Mouse (Mus musculus) midbrain, embryonic 14.5 days (tissue): ENCODE measurements around the gene Mbnl2. TPM values are rescaled to one million over a fixed set of nuclear protein-coding genes. Genes with fewer than 3 reads are reported as not detected.

Experiments
- ATAC-seq: fragments of 200-750 bp; cut with Nextera tagmentation; 2 replicates; pipeline ENCODE4 v1.8.0; 2017; ENCODE audit warnings: moderate number of reproducible peaks, moderate library complexity; ENCODE audit not compliant: low FRiP score, low TSS enrichment
- DNase-seq: peaks from one replicate; pipeline ENCODE4 v3.0.0-alpha.2; 2015
- H3K27ac ChIP-seq: fragments of 300-500 bp; sonication (generic); replicated peaks from 2 replicates; pipeline ENCODE4 v1.5.1; 2014; ENCODE audit warnings: mild to moderate bottlenecking, low read depth, low read length, moderate library complexity
- H3K27me3 ChIP-seq: fragments of 300-500 bp; sonication (generic); 2 replicates; pipeline ENCODE4 v1.6.1; 2014; ENCODE audit warnings: low read length, control low read depth, mixed read lengths; ENCODE audit not compliant: control insufficient read depth, insufficient read depth
- H3K36me3 ChIP-seq: fragments of 300-500 bp; sonication (generic); 2 replicates; pipeline ENCODE4 v1.6.1; 2014; ENCODE audit warnings: low read length, control low read depth; ENCODE audit not compliant: control insufficient read depth, insufficient read depth
- H3K4me1 ChIP-seq: fragments of 300-500 bp; sonication (generic); 2 replicates; pipeline ENCODE4 v1.6.1; 2014; ENCODE audit warnings: mild to moderate bottlenecking, antibody characterized with exemption, low read length, control low read depth; ENCODE audit not compliant: control insufficient read depth, insufficient read depth
- H3K4me2 ChIP-seq: fragments of 300-500 bp; sonication (generic); 2 replicates; pipeline ENCODE4 v1.6.1; 2014; ENCODE audit warnings: mild to moderate bottlenecking, low read length, moderate library complexity
- H3K4me3 ChIP-seq: fragments of 300-500 bp; sonication (generic); replicated peaks from 2 replicates; pipeline ENCODE4 v1.5.1; 2014; ENCODE audit warnings: low read depth, low read length
- H3K9ac ChIP-seq: fragments of 300-500 bp; sonication (generic); replicated peaks from 2 replicates; pipeline ENCODE4 v1.6.1; 2014; ENCODE audit warnings: mild to moderate bottlenecking, low read length, moderate library complexity
- H3K9me3 ChIP-seq: fragments of 300-500 bp; sonication (generic); 2 replicates; pipeline ENCODE4 v1.6.1; 2016; ENCODE audit warnings: low read length, control low read depth, mixed read lengths; ENCODE audit not compliant: control insufficient read depth
- WGBS: fragments of 180-500 bp; shearing (Covaris S2); extraction: QIAGEN DNeasy Blood & Tissue Kit; methylation state at CpG from one replicate; pipeline ENCODE4 v1.1.7; 2014; 5-methylcytosine and 5-hydroxymethylcytosine counted together
- polyA plus RNA-seq: library from polyadenylated mRNA; unstranded; fragments of >200 nt; fragmentation: Nextera tagmentation; extraction: Ambion mirVana; gene quantifications from 2 replicates; pipeline ENCODE4 v1.2.1, GENCODE M21; 2014

Mbnl2 gene
- polyA plus RNA-seq, 1 experiment from 2014 or later = 22.5 TPM

- WGBS = 91% methylated on average over 10 of the region's 10 CpGs
- Histone ChIP-seq H3K9me3 (no peaks in the 10 kb centered on the region), H3K27ac (no peak overlapping the region), H3K4me2 (no peak overlapping the region), H3K4me1 (peaks cover 9% of the 10 kb centered on the region; the same call in 1 of the 2 replicates), H3K27me3 (no peaks in the 10 kb centered on the region), H3K9ac (no peak overlapping the region), H3K36me3 (no peaks in the 10 kb centered on the region), H3K4me3 (no peak overlapping the region)
- DNase-seq = no peak
- no peak for ATAC-seq
These were observed 114.9 kb downstream of the Mbnl2 start for GRCm38 (mm10) chr14:120390231-120390944.

GRCm38 (mm10) chr14:120391701-120392100 lies 116.2 kb downstream of the Mbnl2 start:
- Histone ChIP-seq H3K9me3 (no peaks in the 10 kb centered on the region), H3K4me1 (peaks cover 9% of the 10 kb centered on the region; the same call in 1 of the 2 replicates), H3K27ac (no peak overlapping the region), H3K27me3 (no peaks in the 10 kb centered on the region), H3K4me3 (no peak overlapping the region), H3K9ac (no peak overlapping the region), H3K4me2 (no peak overlapping the region), H3K36me3 (no peaks in the 10 kb centered on the region)
- no peak for ATAC-seq
- WGBS = 57% methylated on average over 10 of the region's 10 CpGs
- DNase-seq = peak; percentile 31

- H3K4me1 ChIP-seq = peaks cover 9% of the 10 kb centered on the region; the same call in 1 of the 2 replicates
- H3K27me3 ChIP-seq = no peaks in the 10 kb centered on the region
- no peaks in the 10 kb centered on the region for H3K36me3 ChIP-seq
- H3K27ac ChIP-seq = no peak overlapping the region
- H3K4me2 ChIP-seq = no peak overlapping the region
- WGBS = 89% methylated on average over 9 of the region's 9 CpGs
- no peak for DNase-seq
- H3K4me3 ChIP-seq = no peak overlapping the region
- no peak overlapping the region for H3K9ac ChIP-seq
- H3K9me3 ChIP-seq = no peaks in the 10 kb centered on the region
- no peak for ATAC-seq
These were observed 117.0 kb downstream of the Mbnl2 start for GRCm38 (mm10) chr14:120392441-120392840.

- ATAC-seq (no peak), DNase-seq (no peak)
- H3K27me3 ChIP-seq = no peaks in the 10 kb centered on the region
- H3K4me1 ChIP-seq = peaks cover 9% of the 10 kb centered on the region; the same call in 1 of the 2 replicates
- H3K4me2 ChIP-seq = no peak overlapping the region
- no peak overlapping the region for H3K27ac ChIP-seq
- H3K36me3 ChIP-seq = no peaks in the 10 kb centered on the region
- WGBS = 86% methylated on average over 8 of the region's 8 CpGs
- no peak overlapping the region for H3K9ac ChIP-seq
- no peak overlapping the region for H3K4me3 ChIP-seq
- no peaks in the 10 kb centered on the region for H3K9me3 ChIP-seq
These were observed 118.0 kb downstream of the Mbnl2 start for GRCm38 (mm10) chr14:120393441-120393840.

- Histone ChIP-seq H3K9me3 (no peaks in the 10 kb centered on the region), H3K4me2 (no peak overlapping the region), H3K36me3 (no peaks in the 10 kb centered on the region), H3K9ac (no peak overlapping the region), H3K27ac (no peak overlapping the region), H3K4me3 (no peak overlapping the region), H3K4me1 (peaks cover 4% of the 10 kb centered on the region; the same call in 1 of the 2 replicates), H3K27me3 (no peaks in the 10 kb centered on the region)
- no peak for ATAC-seq
- WGBS = 21% methylated on average over 3 of the region's 3 CpGs
- DNase-seq = no peak
These were observed 118.7 kb downstream of the Mbnl2 start for GRCm38 (mm10) chr14:120394216-120394615.

- no peak for DNase-seq
- 90% methylated on average over 3 of the region's 3 CpGs for WGBS
- no peak for ATAC-seq
- no peak overlapping the region for H3K4me2 ChIP-seq
- H3K4me1 ChIP-seq = peaks cover 2% of the 10 kb centered on the region; the same call in 1 of the 2 replicates
- H3K4me3 ChIP-seq = no peak overlapping the region
- 0 out of 2 replicates have a peak, but pooled peaks cover 1% of the 10 kb centered on the region for H3K36me3 ChIP-seq
- no peaks in the 10 kb centered on the region for H3K27me3 ChIP-seq
- no peak overlapping the region for H3K27ac ChIP-seq
- H3K9ac ChIP-seq = no peak overlapping the region
- H3K9me3 ChIP-seq = no peaks in the 10 kb centered on the region
These were observed 119.4 kb downstream of the Mbnl2 start for GRCm38 (mm10) chr14:120394827-120395226.

- DNase-seq (no peak), ATAC-seq (no peak)
- 0 out of 2 replicates have a peak, but pooled peaks cover 3% of the 10 kb centered on the region for H3K36me3 ChIP-seq
- H3K4me3 ChIP-seq = no peak overlapping the region
- H3K9me3 ChIP-seq = no peaks in the 10 kb centered on the region
- H3K9ac ChIP-seq = no peak overlapping the region
- H3K27ac ChIP-seq = no peak overlapping the region
- H3K4me2 ChIP-seq = no peak overlapping the region
- no peaks in the 10 kb centered on the region for H3K27me3 ChIP-seq
- WGBS = 90% methylated on average over 9 of the region's 9 CpGs
- peaks cover 2% of the 10 kb centered on the region; the same call in 1 of the 2 replicates for H3K4me1 ChIP-seq
These were observed 120.0 kb downstream of the Mbnl2 start for GRCm38 (mm10) chr14:120395501-120395900.

- H3K27ac ChIP-seq = no peak overlapping the region
- H3K36me3 ChIP-seq = 0 out of 2 replicates have a peak, but pooled peaks cover 3% of the 10 kb centered on the region
- no peak overlapping the region for H3K4me3 ChIP-seq
- H3K9ac ChIP-seq = no peak overlapping the region
- DNase-seq = peak; percentile 91
- no peaks in the 10 kb centered on the region for H3K9me3 ChIP-seq
- H3K4me1 ChIP-seq = no peaks in the 10 kb centered on the region
- no peak overlapping the region for H3K4me2 ChIP-seq
- 49% methylated on average over 10 of the region's 10 CpGs for WGBS
- ATAC-seq = peak; percentile 86
- no peaks in the 10 kb centered on the region for H3K27me3 ChIP-seq
These were observed 122.6 kb downstream of the Mbnl2 start for GRCm38 (mm10) chr14:120397871-120398647.
